7 mouse cellular contexts compared by ENCODE assay signal in the genomic region with DNA sequence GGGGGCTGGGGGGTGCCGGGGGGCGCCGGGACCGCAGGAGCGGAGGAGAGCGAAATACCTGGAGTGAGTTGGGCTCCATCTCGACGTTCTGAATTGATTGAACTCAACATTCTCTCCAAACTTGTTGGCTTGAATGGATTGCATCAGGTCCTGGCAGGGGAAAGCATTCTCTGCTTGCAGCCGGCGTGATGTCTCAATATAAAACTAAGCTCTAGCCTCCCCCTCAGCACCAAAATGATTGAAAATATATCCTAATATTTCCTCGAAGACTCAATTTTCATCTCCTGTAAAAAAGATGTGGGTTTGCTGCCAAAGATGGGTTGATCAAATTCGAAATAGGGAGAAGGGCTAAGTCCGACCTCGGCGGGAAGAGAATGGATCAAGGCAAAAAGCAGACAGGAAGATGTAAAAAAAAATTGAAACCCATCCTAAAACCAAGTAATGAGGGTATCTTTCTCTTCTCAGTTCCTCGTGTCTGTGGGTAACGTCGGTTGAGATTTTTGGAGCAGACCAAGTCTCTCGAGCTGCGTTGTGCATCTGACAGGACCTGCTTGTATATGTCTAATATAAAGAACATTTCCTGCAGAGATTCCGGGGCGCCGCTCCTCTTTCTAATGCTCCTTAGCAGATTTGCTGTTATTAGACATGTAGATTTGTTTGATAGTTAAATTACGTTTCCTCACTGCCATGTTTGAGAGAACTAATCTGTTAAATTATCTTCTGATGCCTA. TPM values are rescaled to one million over a fixed set of nuclear protein-coding genes. Genes with fewer than 3 reads are reported as not detected.
A peak's percentile ranks its signal among the peaks of the same experiment; 100 is the strongest.
DNase-seq lines count a peak whose midpoint lies in the region; ATAC-seq and TF ChIP-seq lines count a peak whose summit lies in the region.

A gene (minus strand): TSS at position 109 of the 730 bp plus-strand sequence.

- no peaks in the 10 kb centered on the region for H3K36me3 ChIP-seq in small intestine, adult 2 months (ENCODE audit: control insufficient read depth, insufficient read depth, low read length)

- intact Hi-C loops in left cerebral cortex, postnatal 10 days (cut with DNase I), result loop anchor here (5.0 kb wide), 1 partner anchor 111 kb away; no protein-coding TSS in a partner anchor

- peak; percentile 84 for DNase-seq in R1 (ENCODE audit: low read depth, low spot score)
- peak; percentile 82 for DNase-seq in cerebellum, adult 9-10 months
- peak; percentile 29 for DNase-seq in gastrocnemius, postnatal 10 days
- DNase-seq in induced T-regulatory cell, adult 2 months (ENCODE audit: low read depth), result peak; percentile 88
- DNase-seq in left cerebral cortex, postnatal 10 days (ENCODE audit: extremely low spot score in 1 of 2, low spot score in 2 of 2), result peak in 1 of 2 experiments; percentile 70

- peaks cover 3% of the 10 kb centered on the region; the same call in 1 of the 2 replicates for H3K4me1 ChIP-seq in small intestine, adult 2 months (ENCODE audit: control insufficient read depth, insufficient read depth, insufficient read length, low read length)

- no peak for ATAC-seq in megakaryocyte, adult 5-6 weeks (ENCODE audit: poor library complexity, severe bottlenecking)

- no peaks in the 10 kb centered on the region for H3K27me3 ChIP-seq in small intestine, adult 2 months (ENCODE audit: control insufficient read depth, insufficient read depth, low read length)

- peak within 1 kb of the TSS; percentile 94 for H3K27ac ChIP-seq in small intestine, adult 2 months (ENCODE audit: insufficient read depth, low read depth, low read length)

- no peak for TF ChIP-seq CTCF in small intestine, adult 2 months (IDR thresholded peaks at IDR 0.05; ENCODE audit: extremely low read depth, insufficient read length, insufficient replicate concordance, low read depth, low read length)

- H3K4me3 ChIP-seq in small intestine, adult 2 months (ENCODE audit: low read depth, low read length), result peak within 1 kb of the TSS; percentile 82

- no peak for TF ChIP-seq POLR2A in small intestine, adult 2 months (IDR thresholded peaks at IDR 0.05; ENCODE audit: low read depth, low read length)

- under 1% methylated on average over 24 of the region's 24 CpGs for WGBS in small intestine, adult 2 months

RNA-seq across cellular contexts. Expression of the gene that starts here (rescaled TPM):
- 10 to 100 TPM; 24.8 to 30.5 TPM for total RNA-seq in gastrocnemius, postnatal 10 days (2021)
- 10 to 100 TPM; 22.6 to 24.0 TPM for total RNA-seq in left cerebral cortex, postnatal 10 days (2021)
- total RNA-seq in megakaryocyte, adult 5-6 weeks (2015), result 28.5 and 29.3 TPM in 2 replicates
- total RNA-seq in megakaryocyte, adult 5-6 weeks (2017), result 14.4 and 14.5 TPM in 2 replicates
- 1.4 and 3.3 TPM in 2 replicates for polyA plus RNA-seq in small intestine, adult 2 months (2012; rRNA removed)
